ENCODE assay signal across 8 mouse cellular contexts in genomic region chr2:84425138-84425537, GRCm38 (mm10). TPM values are rescaled to one million over a fixed set of nuclear protein-coding genes. Genes with fewer than 3 reads are reported as not detected.
DNase-seq lines count a peak whose midpoint lies in the region; ATAC-seq and TF ChIP-seq lines count a peak whose summit lies in the region.

TSS of gene Calcrl (minus strand) at chr2:84425411.

- intact Hi-C loops in heart, postnatal 36 days (cut with DNase I): loop anchor here (2.0 kb wide), 2 partner anchors 18 to 38 kb away; no protein-coding TSS in a partner anchor

- no peaks in the 10 kb centered on the region for H3K27me3 ChIP-seq in forebrain, postnatal 0 days (ENCODE audit: insufficient read depth, low read length)
- no peaks in the 10 kb centered on the region for H3K27me3 ChIP-seq in neural tube, embryonic 14.5 days (ENCODE audit: control insufficient read depth, insufficient read depth, low read length)

- peak within 1 kb of the TSS; percentile 26 for H3K4me3 ChIP-seq in forebrain, postnatal 0 days (ENCODE audit: low read depth, low read length)
- H3K4me3 ChIP-seq in neural tube, embryonic 14.5 days (ENCODE audit: low read depth, low read length): peak within 1 kb of the TSS; percentile 30

- no peaks in the 10 kb centered on the region for H3K9me3 ChIP-seq in forebrain, postnatal 0 days (ENCODE audit: low read length)
- H3K9me3 ChIP-seq in neural tube, embryonic 14.5 days (ENCODE audit: control insufficient read depth, low read length): no peaks in the 10 kb centered on the region

- H3K4me2 ChIP-seq in forebrain, postnatal 0 days (ENCODE audit: low read depth): peak within 1 kb of the TSS; percentile 59
- H3K4me2 ChIP-seq in neural tube, embryonic 14.5 days (ENCODE audit: low read depth, low read length): peak within 1 kb of the TSS; percentile 50

- 0 out of 2 replicates have a peak, but pooled peaks have one; percentile 3 for TF ChIP-seq CTCF in forebrain, postnatal 0 days (IDR thresholded peaks at IDR 0.05; ENCODE audit: low read depth)

- ATAC-seq in forebrain, postnatal 0 days: peak; percentile 67
- ATAC-seq in neural tube, embryonic 14.5 days (ENCODE audit: low read depth): peak; percentile 76; the same call in 1 of the 2 replicates

- under 1% methylated on average over 10 of the region's 10 CpGs for WGBS in forebrain, postnatal 0 days
- under 1% methylated on average over 10 of the region's 10 CpGs for WGBS in neural tube, embryonic 14.5 days

- no peak within 1 kb of the TSS for H3K27ac ChIP-seq in forebrain, postnatal 0 days (ENCODE audit: low read depth, low read length)
- H3K27ac ChIP-seq in neural tube, embryonic 14.5 days (ENCODE audit: low read depth, low read length): peak within 1 kb of the TSS; percentile 57; the same call in 1 of the 2 replicates

- no peaks in the 10 kb centered on the region for H3K36me3 ChIP-seq in forebrain, postnatal 0 days (ENCODE audit: insufficient read depth)
- H3K36me3 ChIP-seq in neural tube, embryonic 14.5 days (ENCODE audit: control insufficient read depth, insufficient read depth, low read length): no peaks in the 10 kb centered on the region

- peak; percentile 78 to 80 for DNase-seq in CD8-positive naive resting alpha-beta T cell, adult 2 months (ENCODE audit: low read depth in 2 of 2, low spot score in 2 of 2)
- peak; percentile 73 for DNase-seq in c-Kit-positive CD71-negative TER-119-negative erythroid progenitor cells, embryonic 14.5 days (ENCODE audit: low read depth)
- DNase-seq in forebrain, postnatal 0 days: peak; percentile 25
- peak; percentile 80 to 81 for DNase-seq in heart, postnatal 36 days
- DNase-seq in layer of hippocampus, adult 18-20 months (ENCODE audit: low spot score in 2 of 2): peak; percentile 34 to 53
- DNase-seq in lung, adult 18-20 months: peak; percentile 88 to 90
- DNase-seq in testis, postnatal 14 days (ENCODE audit: low spot score): peak; percentile 77

- peak within 1 kb of the TSS; percentile 42 for H3K9ac ChIP-seq in forebrain, postnatal 0 days
- H3K9ac ChIP-seq in neural tube, embryonic 14.5 days (replicated peaks; ENCODE audit: low read depth, low read length): 0 out of 2 replicates have a peak within 1 kb of the TSS, but pooled peaks have one; percentile 21

- no peaks in the 10 kb centered on the region for H3K4me1 ChIP-seq in forebrain, postnatal 0 days (ENCODE audit: insufficient read depth)
- no peaks in the 10 kb centered on the region for H3K4me1 ChIP-seq in neural tube, embryonic 14.5 days (ENCODE audit: control insufficient read depth, insufficient read depth, low read length)

RNA-seq across cellular contexts. Expression of gene Calcrl, which starts in this region (rescaled TPM):
- total RNA-seq in forebrain, postnatal 0 days (2014; rRNA removed): 12.5 and 14.1 TPM in 2 replicates
- 3.9 and 6.1 TPM in 2 replicates for polyA plus RNA-seq in forebrain, postnatal 0 days (2015; fragmentation: Nextera tagmentation; extraction: Ambion mirVana)
- total RNA-seq in heart, postnatal 36 days (2021): 10 to 100 TPM; 29.2 to 31.4 TPM
- total RNA-seq in layer of hippocampus, adult 18-20 months (2021): 1 to 10 TPM; 6.9 to 8.5 TPM
- 28.4 and 29.6 TPM in 2 replicates for polyA plus RNA-seq in neural tube, embryonic 14.5 days (2014; fragmentation: Nextera tagmentation; extraction: Ambion mirVana)

Comparison
In these comparisons a context has a peak if more than half of its experiments do, and no peak if none do; other contexts are left out.
1. DNase-seq: peak in every context shown above with its lines; median percentile 89 in lung, adult 18-20 months; 80 in heart, postnatal 36 days; 79 in CD8-positive naive resting alpha-beta T cell, adult 2 months; 77 in testis, postnatal 14 days; 73 in c-Kit-positive CD71-negative TER-119-negative erythroid progenitor cells, embryonic 14.5 days; 44 in layer of hippocampus, adult 18-20 months; 25 in forebrain, postnatal 0 days.